Mouse (Mus musculus): Measurements from ENCODE around the gene Cacna1a.

Cacna1a gene

GRCm38 (mm10) chr8:84388275-84388674 is at the start of gene Cacna1a:
TSS of gene Cacna1a (plus strand) at chr8:84388440.
- no peak for TF ChIP-seq GATA4 (IDR thresholded peaks at IDR 0.05; ENCODE audit: insufficient replicate concordance, low read length)

- no peak for TF ChIP-seq GATA4 (IDR thresholded peaks at IDR 0.05; ENCODE audit: insufficient replicate concordance, low read length)
Observed at GRCm38 (mm10) chr8:84338493-84338892, 49.7 kb upstream of the Cacna1a start.

GRCm38 (mm10) chr8:84339320-84339719 is 48.9 kb upstream of the Cacna1a start:
- no peak for TF ChIP-seq GATA4 (IDR thresholded peaks at IDR 0.05; ENCODE audit: insufficient replicate concordance, low read length)

- no peak for TF ChIP-seq GATA4 (IDR thresholded peaks at IDR 0.05; ENCODE audit: insufficient replicate concordance, low read length)
Observed at GRCm38 (mm10) chr8:84339867-84340266, 48.4 kb upstream of the Cacna1a start.

- TF ChIP-seq GATA4 (IDR thresholded peaks at IDR 0.05; ENCODE audit: insufficient replicate concordance, low read length): no peak
Observed at GRCm38 (mm10) chr8:84340671-84341070, 47.6 kb upstream of the Cacna1a start.

- no peak for TF ChIP-seq GATA4 (IDR thresholded peaks at IDR 0.05; ENCODE audit: insufficient replicate concordance, low read length)
Observed at GRCm38 (mm10) chr8:84345493-84345892, 42.7 kb upstream of the Cacna1a start.

GRCm38 (mm10) chr8:84346421-84346820 is 41.8 kb upstream of the Cacna1a start:
- TF ChIP-seq GATA4 (IDR thresholded peaks at IDR 0.05; ENCODE audit: insufficient replicate concordance, low read length): no peak

GRCm38 (mm10) chr8:84349526-84349925 is 38.7 kb upstream of the Cacna1a start:
- TF ChIP-seq GATA4 (IDR thresholded peaks at IDR 0.05; ENCODE audit: insufficient replicate concordance, low read length): no peak

- no peak for TF ChIP-seq GATA4 (IDR thresholded peaks at IDR 0.05; ENCODE audit: insufficient replicate concordance, low read length)
Observed at GRCm38 (mm10) chr8:84350960-84351359, 37.3 kb upstream of the Cacna1a start.

- TF ChIP-seq GATA4 (IDR thresholded peaks at IDR 0.05; ENCODE audit: insufficient replicate concordance, low read length): no peak
Observed at GRCm38 (mm10) chr8:84356482-84356881, 31.8 kb upstream of the Cacna1a start.

GRCm38 (mm10) chr8:84357631-84358371 is 30.4 kb upstream of the Cacna1a start:
- TF ChIP-seq GATA4 (IDR thresholded peaks at IDR 0.05; ENCODE audit: insufficient replicate concordance, low read length): no peak

GRCm38 (mm10) chr8:84363428-84364134 is 24.7 kb upstream of the Cacna1a start:
- TF ChIP-seq GATA4 (IDR thresholded peaks at IDR 0.05; ENCODE audit: insufficient replicate concordance, low read length): no peak

- no peak for TF ChIP-seq GATA4 (IDR thresholded peaks at IDR 0.05; ENCODE audit: insufficient replicate concordance, low read length)
Observed at GRCm38 (mm10) chr8:84365197-84365596, 23.0 kb upstream of the Cacna1a start.

- no peak for TF ChIP-seq GATA4 (IDR thresholded peaks at IDR 0.05; ENCODE audit: insufficient replicate concordance, low read length)
Observed at GRCm38 (mm10) chr8:84370972-84371371, 17.3 kb upstream of the Cacna1a start.

GRCm38 (mm10) chr8:84375038-84375437 is 13.2 kb upstream of the Cacna1a start:
- no peak for TF ChIP-seq GATA4 (IDR thresholded peaks at IDR 0.05; ENCODE audit: insufficient replicate concordance, low read length)

GRCm38 (mm10) chr8:84375803-84376202 is 12.4 kb upstream of the Cacna1a start:
- TF ChIP-seq GATA4 (IDR thresholded peaks at IDR 0.05; ENCODE audit: insufficient replicate concordance, low read length): no peak
